Mouse (Mus musculus): ENCODE measurements around the gene Lrguk. TPM values are rescaled to one million over a fixed set of nuclear protein-coding genes. Genes with fewer than 3 reads are reported as not detected.

The Lrguk gene
- polyA plus RNA-seq, 1 experiment from 2014 or later = 3.2 TPM

DNA sequence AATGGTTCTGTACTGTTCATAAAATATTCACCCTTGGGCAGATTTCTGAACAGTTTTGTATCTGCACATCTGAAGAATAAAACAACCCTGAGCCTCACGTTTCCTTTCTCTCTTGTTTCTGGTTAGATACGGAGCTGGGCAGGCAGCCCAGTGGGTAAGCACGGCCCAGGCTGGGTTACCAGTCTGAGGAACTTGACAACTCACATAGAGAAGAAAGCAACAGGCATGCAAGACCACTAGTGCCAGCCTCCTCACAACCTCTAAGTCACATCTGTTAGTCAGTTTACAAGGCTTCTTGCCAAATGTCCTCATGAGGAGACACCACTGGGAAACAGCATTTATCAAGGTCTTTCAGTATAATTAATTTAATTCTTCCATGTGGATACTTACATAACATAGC is 139.6 kb downstream of the Lrguk start:
- Histone ChIP-seq H3K9ac (no peak overlapping the region), H3K27me3 (no peaks in the 10 kb centered on the region), H3K9me3 (no peaks in the 10 kb centered on the region), H3K27ac (no peak overlapping the region), H3K4me3 (no peak overlapping the region), H3K4me1 (0 out of 2 replicates have a peak, but pooled peaks cover 5% of the 10 kb centered on the region), H3K36me3 (peaks cover 37% of the 10 kb centered on the region), H3K4me2 (no peak overlapping the region)
- 79% methylated on average over 3 of the region's 3 CpGs for WGBS
- ATAC-seq (ENCODE audit: borderline replicate concordance, extremely low read depth, low FRiP score, low TSS enrichment) = no peak

DNA sequence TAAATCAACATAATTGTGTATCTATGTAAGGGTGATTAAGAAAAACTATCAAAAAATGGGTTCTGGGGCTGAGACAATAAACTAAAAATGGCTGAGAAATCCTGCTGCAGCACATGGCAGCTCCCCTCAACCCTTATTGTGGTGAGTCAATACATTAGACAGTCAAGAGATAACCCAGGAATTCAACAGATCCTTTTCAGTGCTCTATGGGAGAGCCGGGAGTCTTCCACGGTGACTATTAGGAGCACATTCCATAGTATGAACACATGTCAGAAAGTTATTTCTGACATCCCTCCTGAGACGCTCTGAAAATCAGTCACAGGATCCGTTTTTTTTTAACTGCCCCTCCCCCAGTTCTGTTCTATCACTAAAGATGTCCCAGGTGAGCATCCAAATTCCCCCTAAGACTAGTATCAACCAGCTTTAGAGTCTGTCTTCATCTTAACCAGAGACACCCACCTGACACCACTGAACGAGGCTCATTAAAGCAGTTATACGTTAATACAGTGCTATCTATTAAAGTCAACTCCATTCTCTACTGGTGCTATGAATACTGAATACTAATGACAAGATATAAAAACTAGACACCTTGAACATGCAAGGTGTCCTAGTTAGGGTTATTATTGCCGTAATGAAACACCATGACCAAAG is 141.7 kb downstream of the Lrguk start:
- no peak for ATAC-seq (ENCODE audit: borderline replicate concordance, extremely low read depth, low FRiP score, low TSS enrichment)
- Histone ChIP-seq H3K9me3 (no peaks in the 10 kb centered on the region), H3K27me3 (no peaks in the 10 kb centered on the region), H3K36me3 (peaks cover 29% of the 10 kb centered on the region), H3K27ac (no peak overlapping the region), H3K9ac (no peak overlapping the region), H3K4me2 (no peak overlapping the region), H3K4me3 (no peak overlapping the region), H3K4me1 (peaks cover 20% of the 10 kb centered on the region)
- 57% methylated on average over 7 of the region's 7 CpGs for WGBS

DNA sequence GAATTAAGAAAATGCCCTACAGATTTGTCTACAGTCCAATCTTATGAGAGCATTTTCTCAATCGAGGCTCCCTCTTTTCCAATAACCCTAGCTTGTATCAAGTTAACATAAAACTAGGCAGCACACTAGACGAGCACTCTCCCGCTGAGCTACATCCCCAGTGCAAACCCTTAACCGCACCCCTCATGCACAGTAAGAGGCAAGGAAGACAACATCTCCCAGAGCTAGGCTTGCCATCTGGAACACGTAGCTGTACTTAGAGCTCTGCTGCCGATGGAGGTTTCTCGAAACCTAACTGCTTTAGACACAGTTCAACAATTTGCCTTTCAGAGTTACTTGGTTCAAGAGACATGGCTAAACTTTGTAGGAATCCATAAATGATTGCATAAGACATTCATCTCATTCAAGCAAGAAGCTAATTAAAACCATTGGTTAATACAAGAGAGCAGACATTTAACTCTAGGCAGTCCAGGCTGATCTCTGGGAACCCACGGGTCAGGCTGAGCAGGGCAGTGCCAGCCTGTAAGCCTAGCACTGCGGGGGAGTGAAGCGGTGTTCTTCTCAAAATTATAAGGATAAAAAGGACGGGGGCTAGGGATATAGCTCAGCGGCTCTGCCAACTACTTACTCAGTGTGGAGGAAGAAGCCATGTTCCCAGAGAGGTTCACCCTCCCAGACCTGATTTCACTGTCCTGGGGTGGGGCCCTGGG is 142.7 kb downstream of the Lrguk start:
- WGBS = 87% methylated on average over 12 of the region's 12 CpGs
- H3K36me3 ChIP-seq = peaks cover 20% of the 10 kb centered on the region
- no peak overlapping the region for H3K4me2 ChIP-seq
- H3K4me3 ChIP-seq = no peak overlapping the region
- H3K9ac ChIP-seq = no peak overlapping the region
- peaks cover 22% of the 10 kb centered on the region for H3K4me1 ChIP-seq
- H3K27me3 ChIP-seq = no peaks in the 10 kb centered on the region
- no peaks in the 10 kb centered on the region for H3K9me3 ChIP-seq
- ATAC-seq (ENCODE audit: borderline replicate concordance, extremely low read depth, low FRiP score, low TSS enrichment) = no peak
- no peak overlapping the region for H3K27ac ChIP-seq

DNA sequence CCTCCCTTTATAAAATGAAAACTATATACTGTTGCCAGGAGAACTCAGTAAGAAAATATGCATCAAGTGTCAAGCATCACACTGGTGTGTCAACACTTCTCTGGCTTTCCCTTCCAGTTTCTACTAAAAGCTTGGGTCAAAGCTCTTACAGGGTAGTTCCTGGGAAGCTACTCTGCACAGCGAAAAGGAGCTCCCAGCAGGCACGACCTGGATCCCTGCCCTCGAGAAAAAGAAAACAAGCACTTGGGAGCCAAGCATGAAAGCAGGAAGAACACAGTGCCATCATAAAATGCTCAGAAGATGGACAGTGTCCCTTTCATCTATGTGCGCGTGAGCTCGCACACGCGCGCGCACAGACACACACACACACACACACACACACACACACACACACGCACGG is 144.0 kb downstream of the Lrguk start:
- Histone ChIP-seq H3K9ac (no peak overlapping the region), H3K4me2 (no peak overlapping the region), H3K4me1 (peaks cover 30% of the 10 kb centered on the region), H3K36me3 (peaks cover 9% of the 10 kb centered on the region; the same call in 1 of the 2 replicates), H3K27ac (no peak overlapping the region), H3K4me3 (no peak overlapping the region), H3K9me3 (no peaks in the 10 kb centered on the region), H3K27me3 (no peaks in the 10 kb centered on the region)
- ATAC-seq (ENCODE audit: borderline replicate concordance, extremely low read depth, low FRiP score, low TSS enrichment) = no peak
- WGBS = 76% methylated on average over 12 of the region's 12 CpGs

DNA sequence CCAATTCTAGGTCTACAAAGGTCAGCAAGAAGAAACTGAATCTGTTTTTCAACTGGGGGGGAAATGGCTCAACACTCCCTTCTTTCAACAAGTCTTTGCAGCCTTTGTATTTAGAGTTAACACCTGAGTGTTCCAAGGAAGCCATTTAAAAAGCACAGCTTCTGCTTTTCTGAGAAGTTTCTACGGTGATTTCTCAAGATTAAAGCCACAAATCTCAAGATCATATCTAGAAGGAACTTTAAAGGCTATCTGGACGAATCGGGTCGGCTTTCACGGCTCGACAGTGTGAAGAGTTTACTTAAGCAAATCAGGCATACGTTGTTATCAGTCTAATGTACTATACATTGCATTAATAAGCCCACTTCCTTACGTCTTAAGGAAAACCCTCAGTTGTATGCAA is 145.5 kb downstream of the Lrguk start:
- peaks cover 30% of the 10 kb centered on the region for H3K4me1 ChIP-seq
- no peaks in the 10 kb centered on the region for H3K27me3 ChIP-seq
- H3K9me3 ChIP-seq = no peaks in the 10 kb centered on the region
- no peak overlapping the region for H3K9ac ChIP-seq
- peak overlapping the region; percentile 18; the same call in 1 of the 2 replicates for H3K4me2 ChIP-seq
- H3K36me3 ChIP-seq = no peaks in the 10 kb centered on the region; the same call in 1 of the 2 replicates
- H3K27ac ChIP-seq = no peak overlapping the region
- no peak overlapping the region for H3K4me3 ChIP-seq
- WGBS = 47% methylated on average over 8 of the region's 8 CpGs
- no peak for ATAC-seq (ENCODE audit: borderline replicate concordance, extremely low read depth, low FRiP score, low TSS enrichment)

DNA sequence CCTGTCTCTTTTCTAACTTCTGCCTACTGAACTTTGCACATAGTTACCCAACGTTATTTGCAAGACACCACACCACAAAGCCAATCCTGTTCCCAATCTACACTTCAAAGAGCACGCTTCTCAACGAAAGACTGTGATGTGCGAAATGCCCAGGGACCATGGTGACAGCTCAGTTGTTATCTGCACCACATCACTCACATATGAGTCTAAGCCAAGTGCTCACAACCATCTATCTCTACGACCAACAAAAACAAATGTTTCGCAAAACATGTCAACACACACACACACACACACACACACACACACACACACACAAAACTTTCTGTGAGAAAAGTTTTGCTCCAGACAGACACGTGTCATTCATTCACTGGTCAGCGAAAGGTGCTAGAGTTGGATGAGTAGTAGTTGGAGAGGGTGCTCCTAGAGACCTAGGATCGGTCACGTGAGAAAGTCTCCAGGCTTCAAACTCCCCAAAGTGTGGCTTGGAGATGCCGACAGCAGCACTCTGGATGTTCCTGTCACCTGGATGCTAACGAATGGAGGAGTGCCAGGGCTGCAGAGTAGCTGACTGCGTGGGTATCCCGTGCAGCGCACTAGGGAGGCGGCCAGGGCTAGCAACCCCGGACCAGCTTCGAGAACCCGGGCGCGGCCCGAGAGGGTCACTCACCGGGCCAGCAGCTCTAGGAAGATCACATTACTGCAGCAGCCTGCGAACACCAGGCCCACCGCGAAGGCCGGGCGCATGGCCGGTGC is 147.0 kb downstream of the Lrguk start:
- peak overlapping the region; percentile 80 for H3K4me3 ChIP-seq
- H3K27ac ChIP-seq = peak overlapping the region; percentile 86
- peak overlapping the region; percentile 69 for H3K4me2 ChIP-seq
- H3K36me3 ChIP-seq = no peaks in the 10 kb centered on the region; the same call in 1 of the 2 replicates
- peak; percentile 82 for ATAC-seq (ENCODE audit: borderline replicate concordance, extremely low read depth, low FRiP score, low TSS enrichment)
- no peaks in the 10 kb centered on the region for H3K9me3 ChIP-seq
- H3K27me3 ChIP-seq = no peaks in the 10 kb centered on the region
- H3K4me1 ChIP-seq = peaks cover 30% of the 10 kb centered on the region
- peak overlapping the region; percentile 85 for H3K9ac ChIP-seq
- WGBS = 2% methylated on average over 29 of the region's 29 CpGs

DNA sequence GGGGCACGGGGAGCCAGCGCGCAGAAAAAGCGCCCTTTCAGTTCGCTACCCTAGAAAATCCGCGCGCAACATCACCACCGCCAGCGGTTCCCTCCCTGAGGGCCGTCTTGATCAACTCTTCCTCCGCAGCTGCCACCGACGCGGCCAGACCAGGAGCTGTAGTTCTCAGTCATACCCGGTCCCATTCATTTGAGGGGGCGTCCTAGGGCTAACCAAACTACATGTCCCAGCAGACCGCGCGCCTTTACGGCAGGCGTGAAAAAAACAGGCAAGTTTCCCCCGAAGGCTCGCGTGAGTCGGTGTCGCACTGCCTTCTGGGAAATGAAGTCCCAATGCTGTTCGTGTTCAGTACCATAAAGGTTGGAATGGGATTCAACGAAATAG is 147.6 kb downstream of the Lrguk start, which contains the start of gene Slc35b4:
Gene Slc35b4 (minus strand): TSS at position 248 of the 384 bp plus-strand sequence.
- ATAC-seq (ENCODE audit: borderline replicate concordance, extremely low read depth, low FRiP score, low TSS enrichment) = peak; percentile 99
- Histone ChIP-seq H3K4me3 (peak within 1 kb of the TSS; percentile 80), H3K9me3 (no peaks in the 10 kb centered on the region), H3K27me3 (no peaks in the 10 kb centered on the region), H3K27ac (peak within 1 kb of the TSS; percentile 86), H3K9ac (peak within 1 kb of the TSS; percentile 85), H3K4me2 (peak within 1 kb of the TSS; percentile 69), H3K36me3 (no peaks in the 10 kb centered on the region; the same call in 1 of the 2 replicates), H3K4me1 (peaks cover 28% of the 10 kb centered on the region)
- under 1% methylated on average over 29 of the region's 29 CpGs for WGBS

DNA sequence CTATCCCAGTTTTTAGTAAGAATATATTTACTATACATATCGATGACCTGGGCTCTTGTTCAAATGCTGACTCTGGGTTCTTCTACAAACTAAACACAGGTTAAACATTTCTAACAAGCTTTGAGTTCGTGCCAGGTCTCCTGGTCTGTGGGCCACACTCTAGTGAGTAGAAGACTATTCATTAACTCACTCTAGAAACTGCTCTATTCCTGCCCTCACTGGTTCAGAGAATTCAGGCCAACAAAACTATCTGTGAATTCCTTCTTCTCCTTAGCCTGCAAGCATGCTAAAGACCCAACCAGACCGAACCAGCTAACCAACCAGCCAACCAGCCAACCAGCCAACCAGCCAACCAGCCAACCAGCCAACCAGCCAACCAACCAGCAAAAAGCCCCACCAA is 149.8 kb downstream of the Lrguk start:
- H3K9ac ChIP-seq = no peak overlapping the region
- no peaks in the 10 kb centered on the region for H3K36me3 ChIP-seq
- H3K27ac ChIP-seq = no peak overlapping the region
- H3K9me3 ChIP-seq = no peaks in the 10 kb centered on the region
- H3K4me3 ChIP-seq = no peak overlapping the region
- no peak for ATAC-seq (ENCODE audit: borderline replicate concordance, extremely low read depth, low FRiP score, low TSS enrichment)
- WGBS = 70% methylated on average over 3 of the region's 3 CpGs
- H3K27me3 ChIP-seq = no peaks in the 10 kb centered on the region
- H3K4me2 ChIP-seq = no peak overlapping the region
- H3K4me1 ChIP-seq = peaks cover 24% of the 10 kb centered on the region

DNA sequence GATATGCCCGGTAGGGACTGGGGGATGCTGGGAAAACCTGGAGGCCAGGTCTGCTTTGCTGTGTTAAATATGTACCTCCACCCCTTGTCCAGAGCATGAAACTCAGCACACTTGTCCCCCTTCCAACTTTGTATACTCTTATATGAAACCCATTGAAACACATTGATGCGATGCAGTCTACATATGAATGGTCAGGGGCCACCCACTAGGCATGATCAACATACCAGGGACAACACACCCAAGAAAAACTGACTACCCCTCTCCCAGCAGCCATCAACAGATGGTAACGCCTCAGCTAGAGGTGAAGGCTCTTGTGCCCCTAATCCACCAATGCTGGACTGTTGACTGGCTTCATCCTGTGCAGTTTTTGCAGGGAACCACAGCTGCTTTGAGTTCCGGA is 150.7 kb downstream of the Lrguk start:
- no peak for ATAC-seq (ENCODE audit: borderline replicate concordance, extremely low read depth, low FRiP score, low TSS enrichment)
- Histone ChIP-seq H3K27me3 (no peaks in the 10 kb centered on the region), H3K4me2 (no peak overlapping the region), H3K36me3 (no peaks in the 10 kb centered on the region), H3K4me3 (no peak overlapping the region), H3K27ac (no peak overlapping the region), H3K4me1 (peaks cover 19% of the 10 kb centered on the region), H3K9me3 (no peaks in the 10 kb centered on the region), H3K9ac (no peak overlapping the region)
- 85% methylated on average over 4 of the region's 4 CpGs for WGBS

DNA sequence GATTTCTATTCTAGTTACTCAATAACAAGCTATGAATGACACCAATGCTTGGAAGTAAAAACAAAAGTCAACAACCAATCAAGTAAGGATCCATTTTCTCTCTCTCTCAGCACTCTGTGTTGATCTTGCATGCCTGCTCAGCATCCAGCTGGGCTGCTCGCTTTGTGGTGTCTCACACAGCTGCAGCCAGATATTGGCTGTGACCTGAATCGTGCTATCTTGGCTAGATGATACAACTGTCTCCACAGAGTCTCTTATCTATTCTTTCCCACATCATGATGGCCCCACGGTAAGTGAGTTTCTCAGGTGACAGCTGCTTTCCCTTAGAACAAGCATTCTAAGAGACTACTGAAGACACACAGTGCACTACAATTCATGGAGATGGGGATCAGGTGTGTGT is 152.7 kb downstream of the Lrguk start:
- ATAC-seq (ENCODE audit: borderline replicate concordance, extremely low read depth, low FRiP score, low TSS enrichment) = no peak
- Histone ChIP-seq H3K9me3 (no peaks in the 10 kb centered on the region), H3K27ac (no peak overlapping the region), H3K36me3 (no peaks in the 10 kb centered on the region), H3K27me3 (no peaks in the 10 kb centered on the region), H3K4me1 (peaks cover 9% of the 10 kb centered on the region; the same call in 1 of the 2 replicates), H3K4me3 (no peak overlapping the region), H3K4me2 (no peak overlapping the region), H3K9ac (no peak overlapping the region)
- WGBS = 46% methylated on average over 3 of the region's 3 CpGs

DNA sequence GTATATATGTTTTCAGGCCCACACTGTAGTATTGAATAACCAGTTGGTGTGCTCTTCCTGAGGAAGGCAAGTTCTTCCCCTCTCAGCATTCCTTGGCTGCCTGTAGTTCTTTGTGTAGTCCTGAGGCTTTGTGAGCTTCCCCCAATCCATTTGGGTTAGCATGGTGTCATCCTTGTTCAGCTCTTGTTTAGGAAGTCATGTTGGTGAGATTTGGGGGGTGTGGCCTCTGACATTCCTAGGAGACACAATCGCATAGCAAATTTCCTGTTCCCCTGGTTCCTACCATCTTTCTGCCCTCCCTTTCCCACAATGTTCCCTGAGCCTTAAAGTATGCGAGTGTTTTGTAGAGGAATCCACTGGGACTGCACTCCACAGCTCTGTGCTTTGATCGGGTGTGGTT is 154.1 kb downstream of the Lrguk start:
- Histone ChIP-seq H3K9me3 (no peaks in the 10 kb centered on the region), H3K4me1 (no peaks in the 10 kb centered on the region), H3K4me2 (no peak overlapping the region), H3K36me3 (no peaks in the 10 kb centered on the region), H3K27ac (no peak overlapping the region), H3K27me3 (no peaks in the 10 kb centered on the region), H3K9ac (no peak overlapping the region), H3K4me3 (no peak overlapping the region)
- ATAC-seq (ENCODE audit: borderline replicate concordance, extremely low read depth, low FRiP score, low TSS enrichment) = no peak
- 71% methylated on average over 3 of the region's 3 CpGs for WGBS
